Mouse (Mus musculus) yolk sac, embryonic 10.5 days (tissue): ENCODE data around the gene Mmp25.

Experiments
- DNase-seq: peaks from one replicate; pipeline ENCODE4 v3.0.0-alpha.2; 2017; ENCODE audit warnings: low spot score

Gene Mmp25

DNA sequence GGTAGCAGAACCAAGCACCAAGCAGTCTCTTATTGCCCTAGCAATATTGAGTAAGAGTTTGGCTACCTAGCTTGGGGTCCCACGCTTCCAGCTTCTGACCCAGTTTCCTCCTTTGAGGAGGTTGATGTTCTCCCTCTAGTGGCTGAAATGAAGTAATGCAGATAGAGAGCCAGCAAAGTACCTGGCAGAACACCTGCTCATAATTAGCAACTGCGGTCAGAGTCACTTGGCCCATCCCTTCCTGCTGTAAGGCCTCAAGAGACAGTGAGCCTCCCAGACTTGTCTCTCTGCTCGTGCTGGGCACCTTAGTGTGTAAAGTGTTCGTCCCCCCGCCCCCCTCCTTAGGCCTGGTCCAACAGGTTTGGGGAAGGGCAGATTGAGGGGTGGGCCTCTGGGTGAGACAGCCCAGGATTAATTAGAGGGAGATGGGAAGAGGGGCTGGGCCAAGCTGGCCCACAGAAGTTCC is 19.5 kb upstream of the Mmp25 start:
- DNase-seq: no peak

DNA sequence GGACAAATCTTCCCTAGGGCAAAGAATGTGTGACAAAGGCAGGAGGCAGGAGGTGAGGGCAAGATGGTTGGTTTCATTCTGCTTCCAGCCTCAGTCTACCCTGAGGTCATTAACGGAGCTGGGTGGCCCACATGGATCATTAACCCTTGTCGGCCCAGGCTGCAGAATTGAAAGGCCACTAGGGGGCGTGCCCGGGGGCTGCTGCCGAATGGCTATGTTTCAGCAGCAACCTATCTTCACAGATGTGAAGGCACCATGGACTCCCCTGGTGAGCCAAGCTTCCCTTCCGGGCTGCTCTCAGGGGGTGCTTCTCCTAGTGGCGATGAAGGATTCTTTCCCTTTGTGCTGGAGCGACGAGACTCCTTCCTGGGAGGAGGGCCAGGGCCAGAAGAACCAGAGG is 16.4 kb upstream of the Mmp25 start:
- DNase-seq: no peak

DNA sequence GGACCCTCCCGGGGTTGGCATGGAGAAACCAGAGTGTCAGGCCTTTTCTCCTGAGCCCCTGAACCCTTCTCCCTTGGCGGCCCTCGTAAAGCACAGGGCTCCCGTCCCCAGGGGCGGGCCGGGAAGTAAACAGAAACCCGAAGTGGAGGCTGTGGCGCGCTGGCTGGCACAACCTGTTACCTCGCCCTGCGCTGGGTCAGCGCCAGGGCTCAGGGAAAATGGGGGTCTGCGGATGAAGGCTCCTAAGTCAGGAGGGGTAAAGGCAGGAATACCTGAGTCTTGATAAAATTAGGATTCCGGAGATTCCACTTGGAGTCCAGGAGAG is 15.8 kb upstream of the Mmp25 start:
- no peak for DNase-seq

DNA sequence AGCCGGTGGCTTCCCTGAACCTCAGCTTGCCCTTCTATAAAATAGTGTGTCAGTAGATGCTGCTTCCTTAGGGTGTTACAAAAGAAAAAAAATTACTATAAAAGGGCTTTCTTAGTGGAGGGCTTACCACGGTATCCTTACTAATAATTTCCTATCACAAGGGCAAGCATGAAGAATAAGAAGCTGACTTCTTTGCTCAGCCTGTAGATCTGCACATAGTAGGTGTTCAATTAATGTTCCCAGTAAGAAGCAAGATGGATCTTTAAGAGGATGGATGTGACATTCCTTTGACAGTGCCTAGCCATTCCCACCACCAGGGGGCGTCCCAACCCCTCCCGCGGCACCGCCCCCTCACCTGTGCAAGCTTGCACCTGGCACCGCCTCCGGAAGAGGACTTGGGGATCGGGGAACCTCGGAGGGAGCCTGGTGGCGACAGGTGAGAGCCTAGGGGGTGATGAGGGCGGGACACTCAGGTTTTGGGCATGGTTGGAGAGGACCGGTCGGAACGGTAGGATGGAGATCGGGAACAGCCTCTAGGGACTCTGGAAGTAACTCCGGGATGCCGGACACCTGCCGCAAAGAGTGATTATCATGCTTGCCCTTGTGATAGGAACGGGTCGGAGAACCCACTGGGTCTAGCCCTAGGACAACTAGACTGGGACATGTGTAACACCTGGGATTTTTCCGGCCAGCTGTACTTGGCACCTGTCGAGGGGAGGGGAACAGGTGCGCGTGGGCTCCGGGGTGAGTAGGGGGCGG is 15.2 kb upstream of the Mmp25 start, which contains the start of gene Bicdl2:
Gene Bicdl2 (plus strand): TSS at position 390 of the 759 bp plus-strand sequence.
- peak; percentile 47 for DNase-seq

DNA sequence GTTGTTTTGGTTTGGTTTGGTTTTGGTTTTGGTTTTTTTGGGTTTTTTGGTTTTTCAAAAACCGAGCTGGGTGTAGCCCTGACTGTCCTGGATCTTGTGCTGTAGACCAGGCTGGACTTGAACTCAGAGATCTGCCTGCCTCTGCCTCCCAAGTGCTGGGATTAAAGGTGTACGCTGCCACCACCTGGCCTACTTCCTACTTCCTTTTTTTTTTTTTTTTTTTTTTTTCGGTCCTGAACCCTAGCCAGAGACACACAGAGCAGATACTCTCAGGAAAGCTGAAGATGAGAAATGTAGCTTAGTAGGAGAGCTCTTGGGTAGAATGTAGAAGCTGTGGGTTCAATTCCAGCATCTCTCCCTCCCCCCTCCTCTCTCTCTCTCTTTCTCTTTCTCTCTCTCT is 13.4 kb upstream of the Mmp25 start:
- no peak for DNase-seq

DNA sequence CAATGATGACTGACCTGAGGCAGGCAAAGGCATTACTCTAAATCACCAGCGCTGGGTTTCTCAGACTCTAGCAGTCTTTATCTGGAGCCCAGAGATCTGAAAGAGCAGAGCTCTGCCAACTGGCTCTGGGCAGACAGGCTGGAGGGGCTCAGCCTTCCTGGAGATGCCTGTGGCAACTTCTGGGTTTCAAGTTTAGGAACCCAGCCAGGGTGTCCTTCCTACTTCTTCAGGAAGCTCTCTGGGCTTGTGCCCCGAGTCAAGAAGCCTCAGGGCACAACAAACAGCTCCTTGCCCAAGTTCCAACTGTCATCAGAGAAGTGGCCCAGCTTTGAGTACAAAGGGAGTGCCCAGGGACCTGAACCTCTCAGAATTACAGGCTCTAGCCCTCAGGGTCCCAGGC is 9.3 kb upstream of the Mmp25 start:
- no peak for DNase-seq

DNA sequence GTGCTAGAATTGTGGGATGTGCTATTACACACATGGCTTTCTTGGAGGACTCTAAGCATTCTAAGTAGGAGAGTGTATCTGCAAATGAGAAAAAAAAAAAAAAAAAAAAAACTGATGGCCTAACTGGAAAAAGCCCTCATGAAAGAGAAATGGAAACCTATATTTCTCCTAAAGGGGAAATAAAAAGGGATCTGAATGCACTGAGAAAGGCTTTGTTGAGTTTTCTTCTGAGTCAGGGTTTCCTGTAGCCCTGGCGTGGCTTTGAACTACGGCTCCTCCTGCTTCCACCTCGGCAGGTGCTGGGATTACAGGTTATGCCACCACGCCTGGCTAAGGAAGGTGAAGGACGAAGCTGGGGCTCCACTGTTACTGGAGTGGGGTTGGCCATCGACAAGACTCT is 8.9 kb upstream of the Mmp25 start:
- DNase-seq: no peak

DNA sequence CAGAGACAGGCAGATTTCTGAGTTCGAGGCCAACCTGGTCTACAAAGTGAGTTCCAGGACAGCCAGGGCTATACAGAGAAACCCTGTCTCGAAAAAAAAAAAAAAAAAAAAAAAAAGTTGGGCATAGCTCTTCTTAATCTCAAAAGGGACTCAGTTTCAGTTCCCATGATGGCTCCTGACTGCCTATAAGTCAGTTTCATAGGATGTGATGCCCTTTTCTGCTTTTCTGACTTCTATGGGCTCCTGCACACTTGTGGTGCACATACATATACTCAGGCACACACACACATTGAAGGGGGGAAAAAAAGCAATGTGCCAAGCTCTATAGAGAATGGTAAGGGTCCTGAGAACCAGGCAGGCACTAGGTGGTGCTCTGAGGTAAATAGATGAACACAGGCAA is 8.2 kb upstream of the Mmp25 start:
- no peak for DNase-seq

DNA sequence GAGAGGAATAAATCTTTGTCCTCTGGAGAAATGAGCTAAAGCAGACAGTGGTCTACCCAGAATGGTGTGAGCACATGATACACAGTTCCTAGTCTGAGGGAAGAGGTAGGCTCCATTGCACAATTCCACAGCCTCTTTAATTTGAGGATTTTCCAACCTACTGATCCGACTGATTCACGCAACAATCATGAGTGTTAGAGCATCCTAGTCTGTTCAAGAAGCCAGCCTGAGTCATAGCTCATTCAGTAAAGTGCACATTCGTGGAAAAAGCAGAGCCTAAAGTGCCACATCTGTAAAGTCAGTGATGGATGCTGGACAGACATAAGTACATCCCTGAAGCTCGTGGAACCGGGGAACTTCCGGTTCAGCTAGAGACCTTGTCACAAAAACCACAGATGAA is 6.3 kb upstream of the Mmp25 start:
- DNase-seq: no peak

DNA sequence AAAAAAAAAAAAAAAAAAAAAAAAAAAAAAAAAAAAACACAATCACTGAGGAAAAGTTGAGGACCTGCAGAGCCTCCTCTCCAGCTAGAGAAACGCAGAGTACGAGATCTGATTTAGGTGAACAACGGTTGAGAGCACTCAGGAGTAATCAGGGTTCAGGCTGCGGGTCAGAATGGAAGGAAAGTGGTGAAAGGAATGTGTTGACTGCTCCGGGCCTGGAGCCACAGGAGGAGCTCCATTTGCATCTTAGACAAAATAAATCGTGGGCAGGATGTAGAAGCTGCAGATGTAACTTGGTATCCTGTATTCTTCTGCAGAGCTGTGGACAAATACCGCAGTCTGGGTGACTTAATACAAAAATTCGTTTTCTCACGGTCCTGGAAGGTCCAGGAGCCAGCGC is 817 bp upstream of the Mmp25 start:
- no peak for DNase-seq

DNA sequence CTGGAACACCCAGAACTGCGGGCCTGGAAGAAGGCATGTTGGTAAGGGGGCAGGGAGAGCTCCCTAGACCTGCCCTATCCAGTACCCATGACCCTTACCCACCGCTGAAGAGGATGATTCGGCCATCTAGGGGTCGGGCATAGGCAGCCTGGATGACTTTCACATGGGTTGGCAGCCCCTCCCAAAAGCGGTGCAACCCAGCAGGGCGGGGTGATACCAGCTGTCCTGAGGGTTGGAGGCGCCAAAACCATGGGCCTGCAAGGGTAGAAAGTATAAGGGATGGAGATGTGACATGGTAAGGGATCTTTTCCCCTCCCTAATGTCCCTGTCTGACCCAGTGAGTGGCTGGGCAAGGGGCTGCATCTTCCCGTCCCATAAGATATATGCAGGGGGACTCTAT is 13.8 kb downstream of the Mmp25 start:
- DNase-seq: no peak

DNA sequence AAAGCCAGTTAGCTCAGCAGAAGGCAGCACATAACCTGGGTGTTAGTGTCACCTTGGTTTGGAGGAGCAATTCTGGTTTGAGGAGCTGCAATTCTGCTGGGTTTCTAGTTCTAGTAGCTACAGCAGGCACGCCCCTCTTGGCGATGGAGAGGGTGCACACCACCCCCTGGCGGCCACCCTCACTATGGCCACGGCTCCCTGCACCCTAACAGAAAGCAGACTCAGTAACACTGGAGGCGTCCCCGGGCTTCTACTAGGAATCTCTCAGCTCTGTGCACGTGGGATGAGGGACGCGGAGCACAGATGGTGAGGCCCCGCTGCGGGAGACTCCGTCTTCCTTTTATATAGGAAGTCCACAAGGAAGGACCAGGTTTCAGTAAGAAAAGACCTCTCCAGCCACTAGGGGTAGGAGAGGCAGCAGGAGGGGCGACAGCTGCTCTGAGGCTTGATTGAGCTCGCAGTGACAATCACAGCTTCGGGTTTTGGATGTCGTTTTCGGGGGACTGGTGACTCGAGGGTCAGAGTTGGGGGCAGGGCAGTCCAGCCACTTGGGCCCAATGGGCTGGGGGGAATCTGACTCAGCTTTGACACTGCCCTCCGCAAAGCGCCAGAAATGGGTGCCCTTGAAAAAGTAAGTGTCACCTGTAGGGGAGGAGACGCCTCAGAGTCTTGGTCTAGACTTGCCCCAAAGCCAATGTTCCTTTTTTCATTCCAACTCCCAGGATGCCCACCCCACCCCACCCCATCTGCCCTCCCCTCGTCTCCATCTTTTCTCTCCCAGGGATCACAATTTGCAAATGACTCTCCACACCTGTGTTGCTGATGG is 14.7 kb downstream of the Mmp25 start:
- DNase-seq: peak; percentile 55

DNA sequence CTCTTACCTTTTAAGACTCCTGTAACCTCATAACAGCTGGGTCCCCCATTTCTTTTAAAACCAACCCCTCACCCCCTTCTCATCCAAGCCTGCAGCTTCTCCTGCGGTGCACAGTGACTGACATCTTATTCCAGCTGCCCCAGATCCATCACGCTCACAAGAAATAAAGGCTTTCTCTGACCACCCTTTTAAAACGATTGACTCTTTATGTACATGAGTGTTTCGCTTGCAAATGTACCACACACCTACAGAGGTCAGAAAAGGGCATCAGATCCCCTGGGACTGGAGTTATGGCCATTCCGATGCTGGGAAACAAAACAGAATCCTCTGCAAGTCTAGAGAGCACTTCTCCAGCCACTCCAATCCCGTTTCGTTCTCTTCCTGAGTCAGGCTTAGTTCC is 17.3 kb downstream of the Mmp25 start:
- no peak for DNase-seq

DNA sequence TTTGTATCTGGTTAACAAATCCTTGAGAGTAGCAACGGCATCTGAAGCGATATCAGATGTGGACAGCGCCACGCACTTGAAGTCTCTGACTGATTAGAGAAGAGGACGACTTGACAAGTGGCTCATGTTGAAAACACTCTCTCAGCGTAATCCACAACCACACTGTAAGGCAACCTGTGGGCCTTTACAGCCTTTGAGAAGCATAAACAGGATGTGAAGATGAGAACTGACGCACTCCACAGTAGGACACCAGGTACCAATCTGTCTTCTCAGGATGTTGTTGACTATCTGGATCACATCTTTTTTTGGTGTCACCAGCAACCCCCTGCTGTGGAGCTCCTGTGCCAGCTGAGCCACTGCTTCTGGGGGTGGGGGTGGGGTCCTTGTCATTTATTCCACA is 24.7 kb downstream of the Mmp25 start:
- DNase-seq: no peak

DNA sequence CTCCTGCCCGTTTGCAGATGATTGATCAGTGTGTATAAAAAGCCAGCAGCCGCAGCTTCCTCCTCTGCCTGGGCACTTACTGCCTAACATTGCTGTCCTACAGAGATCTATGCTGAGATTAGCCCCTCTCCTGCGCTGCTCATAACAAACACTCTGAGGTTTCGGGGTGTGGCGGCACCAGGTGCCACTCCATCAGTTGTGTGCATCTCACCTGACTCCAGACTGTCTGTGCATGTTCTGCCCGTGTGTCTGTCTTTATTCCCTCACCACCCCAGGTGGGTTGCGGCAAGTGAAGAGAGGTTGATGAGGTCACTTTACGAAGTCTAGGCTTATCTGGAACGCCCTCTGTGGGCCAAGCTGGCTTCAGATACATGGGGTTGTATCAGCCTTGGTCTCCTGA is 28.0 kb downstream of the Mmp25 start:
- DNase-seq: no peak

DNA sequence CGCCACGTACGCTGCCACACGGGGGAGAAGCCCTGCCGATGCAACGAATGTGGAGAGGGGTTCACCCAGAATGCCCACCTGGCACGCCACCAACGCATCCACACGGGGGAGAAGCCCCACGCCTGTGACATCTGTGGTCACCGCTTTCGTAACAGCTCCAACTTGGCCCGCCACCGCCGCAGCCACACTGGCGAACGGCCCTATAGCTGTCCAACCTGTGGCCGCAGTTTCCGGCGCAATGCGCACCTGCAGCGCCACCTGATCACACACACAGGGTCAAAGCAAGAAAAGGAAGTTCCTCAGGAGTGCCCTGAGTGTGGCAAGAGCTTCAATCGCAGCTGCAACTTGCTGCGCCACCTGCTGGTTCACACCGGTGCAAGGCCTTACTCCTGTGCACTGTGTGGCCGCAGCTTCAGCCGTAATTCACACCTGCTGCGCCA is 34.7 kb downstream of the Mmp25 start:
- DNase-seq: peak; percentile 50

DNA sequence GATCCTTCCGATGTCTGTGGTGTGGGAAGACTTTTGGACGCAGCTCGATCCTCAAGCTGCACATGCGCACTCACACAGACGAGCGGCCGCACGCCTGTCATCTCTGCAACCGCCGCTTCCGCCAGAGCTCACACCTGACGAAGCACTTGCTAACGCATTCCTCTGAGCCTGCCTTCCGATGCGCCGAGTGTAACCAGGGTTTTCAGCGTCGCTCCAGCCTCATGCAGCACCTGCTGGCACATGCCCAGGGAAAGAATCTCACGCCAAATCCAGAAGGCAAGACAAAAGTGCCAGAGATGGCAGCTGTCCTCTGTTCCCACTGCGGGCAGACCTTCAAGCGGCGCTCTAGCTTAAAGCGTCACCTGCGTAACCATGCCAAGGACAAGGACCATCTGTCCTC is 35.5 kb downstream of the Mmp25 start:
- no peak for DNase-seq

DNA sequence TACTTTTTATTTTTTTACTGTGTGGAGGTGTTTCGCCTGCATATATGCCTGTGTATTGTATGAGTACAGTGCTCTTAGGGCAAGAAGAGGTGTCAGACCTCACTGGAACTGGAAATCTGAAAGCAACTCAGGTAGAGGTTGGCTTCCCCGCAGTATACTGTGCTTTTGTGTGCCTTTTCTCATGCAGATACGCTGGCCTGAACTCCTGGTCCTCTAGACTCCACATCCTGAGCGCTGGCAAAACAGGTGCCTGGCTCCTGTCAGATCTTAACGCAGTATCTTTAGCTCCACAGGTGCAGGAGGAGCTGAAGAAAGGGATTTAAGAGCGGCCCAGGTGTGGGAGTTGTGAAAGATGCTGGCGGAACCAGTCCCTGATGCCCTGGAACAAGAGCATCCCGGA is 39.9 kb downstream of the Mmp25 start:
- no peak for DNase-seq

DNA sequence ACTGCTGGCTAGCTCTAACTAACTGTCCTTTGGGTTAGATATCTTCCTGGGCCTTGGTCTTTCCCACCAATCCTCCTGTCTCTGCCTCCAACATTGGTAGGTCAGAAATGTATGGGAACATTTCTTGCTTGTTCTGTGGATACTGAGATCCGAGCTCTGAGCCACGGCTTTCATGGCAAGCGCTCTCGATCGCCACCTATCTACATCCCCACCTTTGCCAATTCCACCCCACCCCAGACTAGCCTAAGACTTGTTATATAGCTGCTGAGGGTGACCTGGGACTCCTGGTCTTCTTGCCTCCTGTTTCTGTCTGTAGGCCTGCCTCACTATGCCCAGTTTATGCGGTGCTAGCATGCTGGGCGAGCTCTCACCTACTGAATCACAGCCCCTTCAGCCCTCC is 40.7 kb downstream of the Mmp25 start:
- DNase-seq: no peak

DNA sequence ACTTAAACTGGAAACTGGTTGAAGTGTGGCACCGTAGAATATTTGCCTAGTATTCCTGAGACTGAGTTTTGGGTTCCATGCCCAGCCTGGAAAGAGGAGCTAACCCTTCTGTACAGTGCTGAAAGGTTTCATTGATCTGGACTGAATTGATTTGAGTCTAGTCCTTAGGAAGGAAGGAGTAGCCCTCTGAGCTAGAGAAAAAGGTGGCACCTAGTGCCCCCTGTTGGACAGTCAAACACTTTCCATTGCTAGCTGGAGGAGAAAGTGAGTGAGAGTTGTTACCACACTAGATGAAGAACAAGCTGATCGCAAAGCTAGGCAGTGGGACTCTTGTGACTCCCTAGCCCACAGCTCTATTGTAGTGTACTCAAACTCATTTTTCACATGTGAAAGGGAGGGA is 41.5 kb downstream of the Mmp25 start:
- DNase-seq: no peak

DNA sequence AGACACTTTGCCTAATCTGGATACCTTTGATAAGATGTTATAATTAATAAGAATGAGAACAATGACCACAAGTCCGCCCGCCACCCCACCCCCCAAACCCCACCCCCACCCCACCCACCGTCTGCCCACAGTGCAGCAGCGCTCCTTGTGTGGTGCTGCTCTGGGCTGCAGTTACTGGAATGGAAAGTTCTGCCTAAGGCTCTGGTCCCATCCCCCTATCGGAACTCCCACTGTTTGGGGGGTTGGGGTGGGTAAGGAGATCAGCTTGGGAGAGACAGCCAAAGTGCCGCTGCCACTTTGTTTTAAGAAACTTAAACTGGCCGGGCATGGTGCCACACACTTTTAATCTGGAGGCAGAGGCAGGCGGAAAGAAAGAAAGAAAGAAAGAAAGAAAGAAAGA is 42.0 kb downstream of the Mmp25 start:
- DNase-seq: no peak

DNA sequence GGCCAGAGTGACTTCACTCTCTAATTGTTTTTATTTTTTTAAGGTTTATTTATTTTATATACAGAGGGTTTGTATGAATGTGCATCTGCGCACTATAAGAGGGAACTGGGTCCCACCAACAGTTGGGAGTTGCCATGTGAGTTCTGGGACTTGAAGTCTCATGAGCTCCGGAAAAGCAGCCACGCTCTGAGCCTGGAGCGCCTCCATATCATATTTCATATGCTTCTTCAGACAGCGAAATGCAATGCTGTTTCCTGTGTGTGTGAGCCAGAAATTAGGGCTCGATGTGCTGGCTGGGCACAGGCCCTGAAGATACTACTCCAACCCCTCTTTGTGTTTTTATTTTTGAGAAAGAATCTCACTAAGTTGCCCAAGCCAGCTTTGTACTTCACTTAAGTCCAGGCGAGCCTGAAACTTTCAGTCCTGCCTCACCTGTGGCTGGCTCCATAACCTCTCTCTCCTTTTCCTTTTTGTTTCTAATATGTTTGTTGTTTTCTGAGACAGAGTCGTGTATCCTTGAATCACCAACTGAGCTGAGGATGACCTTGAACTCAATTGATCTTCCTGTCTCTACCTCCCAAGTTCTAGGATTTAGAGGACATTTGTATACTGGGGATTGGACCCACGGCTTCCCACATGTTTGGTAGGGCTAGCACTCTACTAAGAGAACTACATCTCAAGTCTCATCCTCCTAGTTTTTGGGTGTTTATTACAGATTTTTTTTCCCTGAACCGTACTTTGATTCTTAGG is 43.1 kb downstream of the Mmp25 start:
- no peak for DNase-seq
